Mouse (Mus musculus): ENCODE measurements around the gene Kif1a.

The Kif1a gene

GRCm38 (mm10) chr1:93020602-93021001 lies 81.1 kb downstream of the Kif1a start:
- in situ Hi-C loops (cut with MboI, MseI): no loop called here

GRCm38 (mm10) chr1:93018716-93019115 lies 83.0 kb downstream of the Kif1a start:
- in situ Hi-C loops (cut with MboI, MseI): no loop called here

- in situ Hi-C loops (cut with MboI, MseI): no loop called here
These were observed 86.6 kb downstream of the Kif1a start for GRCm38 (mm10) chr1:93015136-93015535.

- in situ Hi-C loops (cut with MboI, MseI): no loop called here
These were observed 87.3 kb downstream of the Kif1a start for GRCm38 (mm10) chr1:93014460-93014859.

- in situ Hi-C loops (cut with MboI, MseI): no loop called here
These were observed 88.4 kb downstream of the Kif1a start for GRCm38 (mm10) chr1:93013367-93013766.

- in situ Hi-C loops (cut with MboI, MseI): no loop called here
These were observed 89.6 kb downstream of the Kif1a start for GRCm38 (mm10) chr1:93012103-93012585.

GRCm38 (mm10) chr1:93010731-93011130 lies 91.0 kb downstream of the Kif1a start:
- in situ Hi-C loops (cut with MboI, MseI): no loop called here

GRCm38 (mm10) chr1:93009196-93009595 lies 92.6 kb downstream of the Kif1a start:
- in situ Hi-C loops (cut with MboI, MseI): no loop called here

- in situ Hi-C loops (cut with MboI, MseI): no loop called here
These were observed 95.7 kb downstream of the Kif1a start, which contains the start of gene Aqp12 for GRCm38 (mm10) chr1:93006061-93006460. Aqp12 (plus strand) TSS chr1:93006334.

GRCm38 (mm10) chr1:92992880-92993279 lies 108.9 kb downstream of the Kif1a start:
- in situ Hi-C loops (cut with MboI, MseI): no loop called here

GRCm38 (mm10) chr1:92992214-92992855 lies 109.4 kb downstream of the Kif1a start:
- in situ Hi-C loops (cut with MboI, MseI): no loop called here

- in situ Hi-C loops (cut with MboI, MseI): no loop called here
These were observed 111.9 kb downstream of the Kif1a start for GRCm38 (mm10) chr1:92989891-92990290.

GRCm38 (mm10) chr1:92988894-92989293 lies 112.9 kb downstream of the Kif1a start:
- in situ Hi-C loops (cut with MboI, MseI): no loop called here

GRCm38 (mm10) chr1:92984999-92985398 lies 116.8 kb downstream of the Kif1a start:
- in situ Hi-C loops (cut with MboI, MseI): no loop called here

- in situ Hi-C loops (cut with MboI, MseI): no loop called here
These were observed 118.7 kb downstream of the Kif1a start for GRCm38 (mm10) chr1:92982931-92983605.

GRCm38 (mm10) chr1:92981056-92981845 lies 120.5 kb downstream of the Kif1a start:
- in situ Hi-C loops (cut with MboI, MseI): no loop called here

GRCm38 (mm10) chr1:92979073-92979602 lies 122.6 kb downstream of the Kif1a start:
- in situ Hi-C loops (cut with MboI, MseI): no loop called here

GRCm38 (mm10) chr1:92978645-92979044 lies 123.1 kb downstream of the Kif1a start:
- in situ Hi-C loops (cut with MboI, MseI): no loop called here

- in situ Hi-C loops (cut with MboI, MseI): no loop called here
These were observed 125.6 kb downstream of the Kif1a start for GRCm38 (mm10) chr1:92976141-92976566.

GRCm38 (mm10) chr1:92972854-92973253 lies 128.9 kb downstream of the Kif1a start:
- in situ Hi-C loops (cut with MboI, MseI): no loop called here

- in situ Hi-C loops (cut with MboI, MseI): no loop called here
These were observed 129.6 kb downstream of the Kif1a start for GRCm38 (mm10) chr1:92971879-92972795.
